Mouse (Mus musculus) spleen, postnatal 4 days (tissue): ENCODE data around the gene Paqr4.

Experiments used
- DNase-seq, 2 experiments: peaks; one replicate each; pipeline ENCODE4 v3.0.0; 2022; ENCODE audit warnings: low spot score in 2 of 2

Paqr4 gene

GRCm38 (mm10) chr17:23726758-23727142 is 13.9 kb downstream of the Paqr4 start:
- peak; percentile 76 to 84 for DNase-seq

DNA sequence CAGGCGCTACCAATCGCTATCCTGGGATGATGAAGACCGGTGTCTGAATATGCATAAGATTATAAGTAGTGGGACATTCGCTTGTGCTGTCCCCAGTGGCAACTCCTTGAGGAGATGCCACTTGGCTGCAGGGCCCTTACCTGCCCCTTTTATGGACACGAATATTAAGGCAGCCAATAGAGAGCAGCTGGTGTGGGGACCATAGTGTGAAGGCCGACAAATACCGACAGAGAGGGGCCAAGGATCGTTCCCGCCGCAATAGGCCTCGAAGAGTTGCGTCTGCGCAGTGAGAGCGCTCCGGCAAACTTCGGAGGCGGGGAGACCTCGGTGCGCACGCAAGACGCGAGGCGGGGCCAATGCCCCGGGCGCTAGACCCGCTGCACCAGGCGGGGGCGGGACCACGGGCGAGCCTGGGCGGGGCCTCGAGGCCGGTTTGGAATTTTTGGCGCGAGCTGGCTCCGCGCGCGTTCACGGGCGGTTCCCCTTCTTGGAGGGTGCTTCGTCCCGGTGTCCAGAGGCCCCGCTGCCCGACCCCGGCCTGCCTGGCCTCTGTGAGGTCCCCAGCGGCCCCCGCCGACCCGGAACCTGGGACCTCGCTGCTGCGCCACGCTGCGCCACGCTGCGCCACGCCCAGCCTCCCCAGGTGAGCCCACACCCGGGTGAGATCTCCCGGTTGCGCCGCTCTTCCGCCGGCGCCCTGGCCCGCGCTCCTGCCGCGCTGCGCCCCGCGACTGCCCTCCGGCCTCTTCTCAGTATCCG is 14.5 kb downstream of the Paqr4 start, which contains the start of gene Pkmyt1:
Gene Pkmyt1, plus strand, starts transcription at position 338 of the 759 bp plus-strand sequence.
- DNase-seq: peak; percentile 97 to 98

- DNase-seq: no peak
Observed at GRCm38 (mm10) chr17:23725477-23725876, 15.2 kb downstream of the Paqr4 start.

DNA sequence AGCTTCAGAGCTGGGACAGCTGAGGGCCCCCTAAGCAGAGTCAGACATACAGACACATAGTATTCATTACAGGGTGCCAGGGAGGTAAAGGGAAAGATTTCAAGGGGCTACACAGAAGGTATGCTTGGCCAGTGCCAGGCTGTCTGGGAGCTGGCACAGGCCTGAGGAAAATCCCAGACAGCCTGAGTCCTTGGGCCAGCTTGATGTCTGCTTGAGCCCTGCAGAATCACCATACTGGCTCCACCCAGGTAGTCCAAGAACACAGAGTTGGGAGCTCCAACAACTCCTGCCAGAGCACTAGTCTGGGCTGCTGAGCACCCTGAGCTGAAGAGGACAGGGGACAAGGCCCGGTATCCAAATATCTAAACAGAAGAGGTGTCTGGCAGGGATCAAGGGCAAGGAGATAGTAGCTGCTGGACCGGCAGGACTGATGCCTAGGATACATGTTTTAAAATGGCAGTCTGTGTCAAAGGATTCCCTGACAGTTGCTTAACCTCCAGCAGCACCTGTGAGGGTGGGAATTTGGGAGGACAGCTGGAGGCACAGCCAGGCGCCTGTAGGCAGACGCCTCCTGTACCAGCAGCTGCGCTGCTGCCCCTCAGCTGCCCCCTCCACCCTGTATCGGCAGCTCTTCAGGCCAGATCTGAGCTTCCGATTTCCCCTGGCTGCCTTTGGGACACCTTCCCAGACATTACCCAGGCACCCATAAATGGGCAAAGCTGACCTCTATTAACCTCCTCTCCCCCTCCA is 18.1 kb downstream of the Paqr4 start, which contains the start of gene 1520401A03Rik:
Gene 1520401A03Rik, minus strand, starts transcription at position 408 of the 750 bp plus-strand sequence.
- no peak for DNase-seq

DNA sequence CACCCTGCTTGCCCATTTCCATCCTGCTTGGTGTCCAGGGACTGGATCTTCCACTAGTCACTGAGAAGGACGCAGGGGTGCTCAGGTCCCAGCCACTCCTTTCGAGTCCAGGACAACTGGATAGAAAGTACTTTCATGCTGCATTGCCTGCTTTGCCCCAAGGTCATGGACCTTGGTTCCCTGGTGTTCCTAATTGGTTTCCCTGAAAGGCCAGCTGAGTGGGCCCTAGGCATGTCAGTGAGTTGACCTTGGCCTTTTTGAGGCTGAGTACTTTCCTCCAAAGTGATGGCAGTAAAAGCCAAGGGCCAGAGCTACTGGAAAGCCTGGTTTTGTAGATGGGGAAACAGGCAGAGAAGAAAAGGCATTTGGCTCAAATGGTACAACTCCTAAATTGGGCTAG is 18.8 kb downstream of the Paqr4 start:
- DNase-seq: no peak

DNA sequence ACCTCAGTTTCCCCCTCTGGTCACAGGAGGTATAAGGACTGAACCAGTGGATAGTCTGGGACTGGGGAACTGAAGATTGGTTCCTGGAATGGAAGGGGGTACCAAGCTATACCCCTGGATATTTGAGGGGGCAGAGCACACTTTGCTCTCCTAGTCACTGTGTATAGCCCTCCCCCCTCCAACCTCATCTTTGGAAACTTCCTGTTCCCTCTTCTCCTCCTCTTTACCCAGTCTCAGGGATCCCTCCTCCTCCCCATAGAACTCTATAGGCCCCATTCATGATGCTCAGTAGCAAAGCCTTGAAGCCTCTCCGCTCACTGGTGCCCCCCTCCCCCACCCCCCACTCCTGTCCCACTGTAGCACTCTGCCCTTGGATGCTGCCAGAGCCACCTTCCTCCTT is 21.2 kb downstream of the Paqr4 start:
- no peak for DNase-seq

- no peak for DNase-seq
Observed at GRCm38 (mm10) chr17:23717003-23717402, 23.7 kb downstream of the Paqr4 start.

- peak; percentile 70 to 91 for DNase-seq
Observed at GRCm38 (mm10) chr17:23706212-23706611, 34.5 kb downstream of the Paqr4 start.

GRCm38 (mm10) chr17:23705525-23706104 is 35.1 kb downstream of the Paqr4 start:
- no peak for DNase-seq

DNA sequence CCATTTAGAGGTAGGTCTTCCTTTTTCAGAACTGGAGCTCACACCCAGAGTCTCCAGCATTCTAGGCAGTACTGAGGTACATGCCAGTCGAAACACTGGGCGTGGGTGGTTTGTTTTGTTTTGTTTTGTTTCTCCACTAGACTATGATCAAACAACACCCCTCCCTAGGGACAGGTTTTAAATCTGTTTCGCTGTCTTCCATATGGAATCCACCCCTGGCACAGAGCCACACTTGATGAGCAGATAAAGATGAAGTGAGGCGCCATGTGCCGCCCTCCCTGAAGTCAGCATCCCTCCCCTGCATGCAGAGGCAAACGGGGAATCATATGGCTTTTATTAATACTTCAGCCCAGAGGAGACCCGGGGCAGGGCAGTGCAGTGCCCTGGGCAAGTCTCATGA is 35.9 kb downstream of the Paqr4 start:
- no peak for DNase-seq

DNA sequence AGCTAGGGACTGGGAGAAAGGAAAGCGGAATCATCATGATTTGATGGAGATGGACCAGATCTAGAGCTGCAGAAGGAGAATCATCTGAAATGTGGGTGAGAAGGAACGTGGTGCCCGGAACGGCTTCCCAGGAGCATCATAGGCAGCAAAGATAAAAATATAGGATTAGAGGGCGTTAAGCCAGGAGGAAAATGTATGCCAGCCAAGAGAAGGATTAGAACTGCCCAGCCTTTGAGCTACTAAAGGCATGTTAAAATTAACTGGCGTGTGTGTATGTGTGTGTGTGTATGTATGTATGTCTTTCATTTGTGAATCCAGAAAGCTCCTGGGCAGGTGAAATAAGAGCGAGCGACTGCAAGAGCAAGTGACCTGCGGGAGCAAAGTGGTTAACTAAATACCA is 37.4 kb downstream of the Paqr4 start:
- DNase-seq: no peak

GRCm38 (mm10) chr17:23700079-23700478 is 40.6 kb downstream of the Paqr4 start:
- DNase-seq: peak; percentile 81 to 88

- peak in 1 of 2 experiments; percentile 70 for DNase-seq
Observed at GRCm38 (mm10) chr17:23699131-23700077, 41.3 kb downstream of the Paqr4 start.

- DNase-seq: no peak
Observed at GRCm38 (mm10) chr17:23695801-23696200, 44.9 kb downstream of the Paqr4 start.

- DNase-seq: no peak
Observed at GRCm38 (mm10) chr17:23694491-23694890, 46.2 kb downstream of the Paqr4 start.
